Mouse (Mus musculus) kidney, postnatal 0 days (tissue): ENCODE data around the gene Prrc2b. TPM values are rescaled to one million over a fixed set of nuclear protein-coding genes. Genes with fewer than 3 reads are reported as not detected.

Experiments
- ATAC-seq: fragments of 200-750 bp; cut with Nextera tagmentation; replicated peaks from 2 replicates; pipeline ENCODE4 v1.8.0; 2017; ENCODE audit warnings: low read depth, moderate number of reproducible peaks, moderate TSS enrichment, moderate library complexity; ENCODE audit not compliant: low FRiP score
- DNase-seq: peaks from one replicate; pipeline ENCODE4 v3.0.0-alpha.2; 2016; ENCODE audit warnings: low spot score
- H3K27ac ChIP-seq: fragments of 300-500 bp; sonication (generic); 2 replicates; pipeline ENCODE4 v1.5.1; 2014; ENCODE audit warnings: mild to moderate bottlenecking
- H3K27me3 ChIP-seq: fragments of 300-500 bp; sonication (generic); 2 replicates; pipeline ENCODE4 v1.6.1; 2014; ENCODE audit warnings: low read length, mixed read lengths; ENCODE audit not compliant: insufficient read depth
- H3K36me3 ChIP-seq: fragments of 300-500 bp; sonication (generic); 2 replicates; pipeline ENCODE4 v1.6.1; 2014; ENCODE audit warnings: low read length, mixed read lengths; ENCODE audit not compliant: insufficient read depth
- H3K4me1 ChIP-seq: fragments of 300-500 bp; sonication (generic); replicated peaks from 2 replicates; pipeline ENCODE4 v1.6.1; 2014; ENCODE audit warnings: antibody characterized with exemption, low read length, mixed read lengths; ENCODE audit not compliant: insufficient read depth
- H3K4me2 ChIP-seq: fragments of 300-500 bp; sonication (generic); 2 replicates; pipeline ENCODE4 v1.6.1; 2014; ENCODE audit warnings: mild to moderate bottlenecking, low read length, moderate library complexity, mixed read lengths
- H3K4me3 ChIP-seq: fragments of 300-500 bp; sonication (generic); replicated peaks from 2 replicates; pipeline ENCODE4 v1.5.1; 2014; ENCODE audit warnings: low read depth, low read length
- H3K9ac ChIP-seq: fragments of 300-500 bp; sonication (generic); 2 replicates; pipeline ENCODE4 v1.6.1; 2014; ENCODE audit warnings: low read depth, low read length
- H3K9me3 ChIP-seq: fragments of 300-500 bp; sonication (generic); replicated peaks from 2 replicates; pipeline ENCODE4 v1.6.1; 2016; ENCODE audit warnings: low read length, inconsistent platforms, mixed read lengths
- CTCF ChIP-seq: IDR thresholded peaks from 2 replicates; pipeline ENCODE4 v1.5.1; 2016; ENCODE audit warnings: antibody characterized with exemption, low read depth, mild to moderate bottlenecking, moderate library complexity
- WGBS: fragments of 180-500 bp; shearing (Covaris S2); extraction: QIAGEN DNeasy Blood & Tissue Kit; methylation state at CpG from one replicate; pipeline ENCODE4 v1.1.7; 2014; 5-methylcytosine and 5-hydroxymethylcytosine counted together
- polyA plus RNA-seq: library from polyadenylated mRNA; unstranded; fragments of >200 nt; fragmentation: Nextera tagmentation; extraction: Ambion mirVana; gene quantifications from 2 replicates; pipeline ENCODE4 v1.2.1, GENCODE M21; 2015

Gene Prrc2b
- polyA plus RNA-seq, 1 experiment from 2014 or later: 31.4 TPM

GRCm38 (mm10) chr2:32248377-32249361, 97.8 kb downstream of the Prrc2b start:
- no peak for DNase-seq
- no peaks in the 10 kb centered on the region for H3K9me3 ChIP-seq
- no peak for ATAC-seq
- no peak overlapping the region for H3K4me3 ChIP-seq
- no peak overlapping the region for H3K9ac ChIP-seq
- H3K27ac ChIP-seq: no peak overlapping the region
- H3K4me1 ChIP-seq: no peaks in the 10 kb centered on the region
- H3K4me2 ChIP-seq: no peak overlapping the region
- no peaks in the 10 kb centered on the region for H3K27me3 ChIP-seq
- WGBS: 73% methylated on average over 10 of the region's 10 CpGs
- peaks cover 44% of the 10 kb centered on the region for H3K36me3 ChIP-seq
- no peak for TF ChIP-seq CTCF

- peaks cover 54% of the 10 kb centered on the region for H3K36me3 ChIP-seq
These were observed 101.1 kb downstream of the Prrc2b start for GRCm38 (mm10) chr2:32251791-32252527.

GRCm38 (mm10) chr2:32252658-32253057, 101.8 kb downstream of the Prrc2b start:
- Histone ChIP-seq H3K27ac (no peak overlapping the region), H3K4me2 (no peak overlapping the region), H3K27me3 (no peaks in the 10 kb centered on the region), H3K4me3 (no peak overlapping the region), H3K36me3 (peaks cover 53% of the 10 kb centered on the region), H3K9me3 (no peaks in the 10 kb centered on the region), H3K4me1 (no peaks in the 10 kb centered on the region), H3K9ac (no peak overlapping the region)
- no peak for TF ChIP-seq CTCF
- 88% methylated on average over 5 of the region's 5 CpGs for WGBS
- DNase-seq (no peak), ATAC-seq (no peak)

More at GRCm38 (mm10) chr2:32251791-32252527, 101.1 kb downstream of the Prrc2b start:
- Histone ChIP-seq H3K27ac (no peak overlapping the region), H3K9ac (no peak overlapping the region), H3K4me1 (no peaks in the 10 kb centered on the region), H3K27me3 (no peaks in the 10 kb centered on the region), H3K9me3 (no peaks in the 10 kb centered on the region), H3K4me3 (no peak overlapping the region), H3K4me2 (no peak overlapping the region)
- DNase-seq: no peak
- 86% methylated on average over 12 of the region's 12 CpGs for WGBS
- TF ChIP-seq CTCF: no peak
- ATAC-seq: no peak

GRCm38 (mm10) chr2:32253352-32253751, 102.5 kb downstream of the Prrc2b start:
- Histone ChIP-seq H3K9me3 (no peaks in the 10 kb centered on the region), H3K36me3 (peaks cover 57% of the 10 kb centered on the region), H3K4me2 (no peak overlapping the region), H3K27ac (no peak overlapping the region), H3K4me1 (no peaks in the 10 kb centered on the region), H3K4me3 (no peak overlapping the region), H3K9ac (no peak overlapping the region), H3K27me3 (no peaks in the 10 kb centered on the region)
- 57% methylated on average over 1 of the region's 1 CpGs for WGBS
- DNase-seq: no peak
- TF ChIP-seq CTCF: no peak
- no peak for ATAC-seq

- Histone ChIP-seq H3K36me3 (peaks cover 53% of the 10 kb centered on the region), H3K4me3 (no peak overlapping the region), H3K27me3 (no peaks in the 10 kb centered on the region), H3K4me2 (no peak overlapping the region), H3K4me1 (peaks cover 3% of the 10 kb centered on the region; the same call in 1 of the 2 replicates), H3K27ac (no peak overlapping the region), H3K9me3 (no peaks in the 10 kb centered on the region), H3K9ac (no peak overlapping the region)
- ATAC-seq (no peak), DNase-seq (no peak)
- 81% methylated on average over 5 of the region's 5 CpGs for WGBS
- TF ChIP-seq CTCF: no peak
These were observed 103.7 kb downstream of the Prrc2b start for GRCm38 (mm10) chr2:32254563-32254962.

- Histone ChIP-seq H3K27ac (no peak overlapping the region), H3K36me3 (peaks cover 43% of the 10 kb centered on the region), H3K9ac (no peak overlapping the region), H3K4me1 (peaks cover 3% of the 10 kb centered on the region; the same call in 1 of the 2 replicates), H3K27me3 (no peaks in the 10 kb centered on the region), H3K4me2 (no peak overlapping the region), H3K4me3 (no peak overlapping the region), H3K9me3 (no peaks in the 10 kb centered on the region)
- no peak for TF ChIP-seq CTCF
- ATAC-seq: no peak
- DNase-seq: no peak
- WGBS: 90% methylated on average over 11 of the region's 11 CpGs
These were observed 105.4 kb downstream of the Prrc2b start for GRCm38 (mm10) chr2:32256273-32256672.
